Mouse (Mus musculus): ENCODE data around the gene Pth1r. TPM values are rescaled to one million over a fixed set of nuclear protein-coding genes. Genes with fewer than 3 reads are reported as not detected.
A peak's percentile ranks its signal among the peaks of the same experiment; 100 is the strongest.

The Pth1r gene
- polyA plus RNA-seq, 1 experiment from 2014 or later, result 97.8 TPM

GRCm38 (mm10) chr9:110778559-110778958 is 31.6 kb upstream of the Pth1r start:
- H3K4me3 ChIP-seq (ENCODE audit: low read depth, low read length), result no peak overlapping the region
- H3K4me1 ChIP-seq (ENCODE audit: insufficient read depth), result peaks cover 10% of the 10 kb centered on the region; the same call in 1 of the 2 replicates
- 0 out of 2 replicates have a peak, but pooled peaks have one; percentile 6 for TF ChIP-seq CTCF (IDR thresholded peaks at IDR 0.05; ENCODE audit: low read depth)
- H3K36me3 ChIP-seq (ENCODE audit: insufficient read depth), result no peaks in the 10 kb centered on the region
- DNase-seq (no peak), ATAC-seq (ENCODE audit: insufficient read depth) (no peak)
- no peak overlapping the region for H3K9ac ChIP-seq
- no peaks in the 10 kb centered on the region for H3K9me3 ChIP-seq (ENCODE audit: low read depth, low read length)
- 72% methylated on average over 7 of the region's 7 CpGs for WGBS
- H3K27ac ChIP-seq (ENCODE audit: low read depth), result no peak overlapping the region
- no peak overlapping the region for H3K4me2 ChIP-seq
- H3K27me3 ChIP-seq (ENCODE audit: insufficient read depth, low read length), result no peaks in the 10 kb centered on the region

DNA sequence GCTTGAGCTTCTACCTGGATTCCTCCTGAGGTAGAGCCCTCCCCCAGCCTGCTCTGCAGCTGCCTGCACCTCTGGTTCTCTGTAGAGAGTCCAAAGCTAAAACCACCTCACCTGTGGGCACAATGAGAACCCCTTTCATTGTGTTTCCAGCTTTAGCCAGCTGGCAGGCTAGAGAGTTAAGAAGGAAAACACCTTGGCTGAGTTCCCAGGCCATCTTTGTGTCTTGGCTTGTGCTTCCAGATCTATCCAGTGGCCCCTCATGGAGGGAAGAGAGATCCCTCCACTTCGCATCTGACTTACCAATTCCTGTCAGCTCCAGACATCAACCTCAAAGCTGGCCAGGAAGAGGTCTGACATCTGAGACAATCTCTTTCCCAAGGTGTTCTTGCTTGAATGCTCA is 31.2 kb upstream of the Pth1r start:
- H3K9ac ChIP-seq, result no peak overlapping the region
- H3K4me3 ChIP-seq (ENCODE audit: low read depth, low read length), result no peak overlapping the region
- peaks cover 10% of the 10 kb centered on the region; the same call in 1 of the 2 replicates for H3K4me1 ChIP-seq (ENCODE audit: insufficient read depth)
- peak; percentile 76 for DNase-seq
- TF ChIP-seq CTCF (IDR thresholded peaks at IDR 0.05; ENCODE audit: low read depth), result no peak
- H3K27me3 ChIP-seq (ENCODE audit: insufficient read depth, low read length), result no peaks in the 10 kb centered on the region
- no peaks in the 10 kb centered on the region for H3K36me3 ChIP-seq (ENCODE audit: insufficient read depth)
- no peaks in the 10 kb centered on the region for H3K9me3 ChIP-seq (ENCODE audit: low read depth, low read length)
- no peak overlapping the region for H3K4me2 ChIP-seq
- no peak for ATAC-seq (ENCODE audit: insufficient read depth)
- WGBS, result 55% methylated on average over 1 of the region's 1 CpGs
- H3K27ac ChIP-seq (ENCODE audit: low read depth), result no peak overlapping the region

DNA sequence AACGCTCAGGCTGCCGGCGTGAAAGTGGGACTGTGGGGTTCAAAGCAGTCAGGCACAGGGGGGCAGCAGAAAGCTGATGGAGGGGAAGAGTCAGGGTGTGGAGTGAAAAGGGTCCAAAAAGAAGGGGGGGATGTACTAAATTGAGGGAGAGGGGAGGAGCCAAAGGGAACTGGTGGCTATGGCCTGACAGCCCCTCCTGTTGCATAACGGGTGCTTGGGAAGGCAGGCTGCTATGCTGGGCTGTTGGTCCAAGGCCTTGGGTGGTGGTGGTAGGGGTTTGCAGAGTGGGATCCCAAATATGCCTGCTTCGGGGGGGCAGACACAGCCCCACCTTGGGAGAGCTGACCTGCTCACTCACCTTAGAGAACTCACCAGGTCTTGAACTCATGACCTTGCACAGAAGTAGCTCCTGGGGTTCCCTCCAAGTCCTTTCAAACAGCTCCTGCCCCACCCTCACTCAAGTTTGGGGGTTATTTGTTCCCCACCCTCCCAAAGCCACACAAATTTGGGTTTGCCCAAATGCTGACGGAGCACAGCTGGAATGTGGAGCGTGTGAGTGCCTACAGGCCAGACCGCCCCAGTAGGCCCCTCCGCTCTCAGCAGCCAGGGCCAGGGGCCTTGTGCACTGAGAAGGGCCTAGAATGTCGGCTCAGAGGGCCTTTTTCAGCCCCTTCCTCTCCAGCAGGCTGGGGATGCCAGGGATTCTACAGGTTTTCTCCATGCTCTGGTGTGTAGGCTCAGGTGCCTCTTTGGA is 28.5 kb upstream of the Pth1r start:
- H3K27me3 ChIP-seq (ENCODE audit: insufficient read depth, low read length), result no peaks in the 10 kb centered on the region
- H3K4me3 ChIP-seq (ENCODE audit: low read depth, low read length), result no peak overlapping the region
- WGBS, result 42% methylated on average over 10 of the region's 10 CpGs
- peak overlapping the region; percentile 49 for H3K4me2 ChIP-seq
- peak; percentile 72 for ATAC-seq (ENCODE audit: insufficient read depth)
- no peaks in the 10 kb centered on the region for H3K9me3 ChIP-seq (ENCODE audit: low read depth, low read length)
- peak overlapping the region; percentile 83 for H3K27ac ChIP-seq (ENCODE audit: low read depth)
- H3K36me3 ChIP-seq (ENCODE audit: insufficient read depth), result no peaks in the 10 kb centered on the region
- peak; percentile 79 for DNase-seq
- peaks cover 8% of the 10 kb centered on the region; the same call in 1 of the 2 replicates for H3K4me1 ChIP-seq (ENCODE audit: insufficient read depth)
- 0 out of 2 replicates have a peak, but pooled peaks have one; percentile 6 for TF ChIP-seq CTCF (IDR thresholded peaks at IDR 0.05; ENCODE audit: low read depth)
- H3K9ac ChIP-seq, result peak overlapping the region; percentile 35

DNA sequence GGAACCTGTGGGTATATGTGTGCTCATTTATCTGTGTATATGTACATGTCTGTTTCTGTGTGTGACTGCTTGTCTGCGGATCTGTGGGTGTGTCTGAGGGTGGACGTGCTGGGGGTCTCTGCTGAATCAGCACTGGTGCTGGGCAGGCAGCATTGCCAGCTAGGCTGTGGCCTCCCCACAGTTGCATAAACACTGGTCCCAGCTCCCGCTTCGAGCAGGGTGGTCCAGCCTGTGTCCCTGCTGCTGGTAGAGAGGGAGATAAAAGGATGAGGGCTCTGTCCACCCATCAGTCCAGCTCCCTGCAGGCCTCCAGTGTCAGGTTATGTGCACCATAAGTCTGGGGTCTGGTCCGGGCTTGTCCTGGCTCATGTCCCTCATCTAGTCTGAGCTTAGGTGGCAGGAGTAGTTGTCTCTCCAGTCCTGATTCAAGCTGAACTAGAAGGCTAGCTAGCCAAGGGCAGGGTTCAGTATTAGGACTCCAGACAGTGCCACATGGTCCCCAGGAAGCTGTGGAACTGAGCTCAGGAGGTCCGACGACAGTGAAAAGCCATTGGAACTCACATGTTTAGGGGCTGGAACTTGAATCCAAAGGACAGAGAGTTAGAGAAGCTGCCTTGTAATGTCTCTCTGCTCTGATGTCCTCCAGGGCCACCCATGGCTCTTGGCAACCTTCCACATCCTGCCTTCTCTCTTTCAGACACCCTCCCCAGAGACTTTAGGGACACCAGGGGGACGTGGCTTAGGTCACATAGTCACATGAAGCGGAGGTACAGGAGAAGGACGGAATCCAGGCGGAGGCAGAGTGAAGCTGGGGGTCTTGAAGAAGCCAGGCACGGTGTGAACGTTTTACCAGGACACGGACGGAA is 27.7 kb upstream of the Pth1r start:
- Histone ChIP-seq H3K9ac (no peak overlapping the region), H3K36me3 (ENCODE audit: insufficient read depth) (no peaks in the 10 kb centered on the region), H3K9me3 (ENCODE audit: low read depth, low read length) (no peaks in the 10 kb centered on the region), H3K27ac (ENCODE audit: low read depth) (peak overlapping the region; percentile 83), H3K27me3 (ENCODE audit: insufficient read depth, low read length) (no peaks in the 10 kb centered on the region), H3K4me1 (ENCODE audit: insufficient read depth) (peaks cover 8% of the 10 kb centered on the region; the same call in 1 of the 2 replicates), H3K4me3 (ENCODE audit: low read depth, low read length) (no peak overlapping the region), H3K4me2 (peak overlapping the region; percentile 49)
- WGBS, result 35% methylated on average over 15 of the region's 15 CpGs
- TF ChIP-seq CTCF (IDR thresholded peaks at IDR 0.05; ENCODE audit: low read depth), result no peak
- DNase-seq, result peak; percentile 92
- peak; percentile 85 for ATAC-seq (ENCODE audit: insufficient read depth)

DNA sequence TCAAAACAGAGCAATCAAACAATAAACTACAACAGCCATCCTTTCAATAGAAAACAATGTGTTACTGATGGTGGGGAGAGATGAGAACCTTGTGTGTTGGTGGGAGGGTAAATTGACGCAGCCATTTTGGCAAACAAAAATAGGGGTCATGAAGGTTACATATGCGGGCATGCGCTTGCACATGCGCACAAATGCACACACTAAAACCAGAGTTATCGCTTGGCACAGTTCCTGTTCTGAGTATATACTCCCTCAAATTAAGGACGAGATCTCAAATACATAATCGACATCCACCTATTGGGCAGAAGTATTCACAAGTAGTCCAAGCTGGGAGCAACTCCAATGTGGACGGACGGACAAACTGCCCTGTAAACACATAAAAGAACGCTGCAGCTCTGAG is 25.4 kb upstream of the Pth1r start:
- Histone ChIP-seq H3K27ac (ENCODE audit: low read depth) (no peak overlapping the region), H3K27me3 (ENCODE audit: insufficient read depth, low read length) (no peaks in the 10 kb centered on the region)
- WGBS, result 87% methylated on average over 10 of the region's 10 CpGs

DNA sequence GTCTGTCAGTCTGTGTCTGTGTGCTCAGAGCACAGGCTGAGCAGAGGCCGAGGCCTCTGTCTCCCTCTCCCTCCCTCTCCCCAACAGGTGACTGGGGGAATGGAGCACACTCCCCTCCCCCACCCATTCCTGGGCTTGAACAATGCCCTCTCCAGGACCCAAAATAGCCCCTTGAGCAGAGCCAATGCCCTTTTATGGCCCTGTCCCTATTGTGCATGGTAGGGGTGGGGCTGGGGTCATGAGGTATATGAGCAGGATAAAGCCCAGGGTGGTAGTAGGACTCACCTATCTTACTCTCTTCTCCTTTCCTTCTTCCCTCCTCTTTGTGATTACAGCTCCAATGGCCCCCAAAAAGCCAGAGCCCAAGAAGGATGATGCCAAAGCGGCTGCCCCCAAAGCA is 16.5 kb upstream of the Pth1r start:
- peaks cover 5% of the 10 kb centered on the region; the same call in 1 of the 2 replicates for H3K4me1 ChIP-seq (ENCODE audit: insufficient read depth)
- no peak for TF ChIP-seq CTCF (IDR thresholded peaks at IDR 0.05; ENCODE audit: low read depth)
- H3K27ac ChIP-seq (ENCODE audit: low read depth), result peak overlapping the region; percentile 16; the same call in 1 of the 2 replicates

More for the DNA sequence above, 25.4 kb upstream of the Pth1r start:
- no peak overlapping the region for H3K4me2 ChIP-seq
- ATAC-seq (ENCODE audit: insufficient read depth) (no peak), DNase-seq (no peak)
- H3K4me3 ChIP-seq (ENCODE audit: low read depth, low read length), result no peak overlapping the region
- no peak for TF ChIP-seq CTCF (IDR thresholded peaks at IDR 0.05; ENCODE audit: low read depth)
- peaks cover 8% of the 10 kb centered on the region; the same call in 1 of the 2 replicates for H3K4me1 ChIP-seq (ENCODE audit: insufficient read depth)
- H3K9me3 ChIP-seq (ENCODE audit: low read depth, low read length), result no peaks in the 10 kb centered on the region
- no peaks in the 10 kb centered on the region for H3K36me3 ChIP-seq (ENCODE audit: insufficient read depth)
- no peak overlapping the region for H3K9ac ChIP-seq

DNA sequence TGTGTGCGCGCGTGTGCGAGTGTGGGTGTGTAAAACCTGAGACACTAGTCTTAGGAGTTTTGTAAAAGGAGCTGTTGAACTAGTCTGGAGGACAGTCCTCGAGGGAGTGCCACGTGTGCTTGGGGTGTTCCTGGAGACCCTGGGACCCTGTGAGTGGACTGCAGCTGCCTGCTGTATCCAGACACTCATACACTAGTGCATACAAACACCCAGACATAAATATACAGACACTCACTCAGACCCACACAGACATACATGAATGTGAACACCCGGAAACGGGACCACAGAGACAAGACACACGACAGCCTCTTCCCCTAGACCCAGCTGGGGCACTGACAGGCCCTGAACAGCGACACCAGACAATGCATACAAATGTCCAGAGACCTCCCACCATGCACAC is 15.8 kb upstream of the Pth1r start:
- H3K9ac ChIP-seq, result no peak overlapping the region
- ATAC-seq (ENCODE audit: insufficient read depth), result peak; percentile 91
- no peak overlapping the region for H3K4me2 ChIP-seq
- no peaks in the 10 kb centered on the region for H3K27me3 ChIP-seq (ENCODE audit: insufficient read depth, low read length)
- peak overlapping the region; percentile 72 for H3K27ac ChIP-seq (ENCODE audit: low read depth)
- H3K36me3 ChIP-seq (ENCODE audit: insufficient read depth), result no peaks in the 10 kb centered on the region
- no peak for TF ChIP-seq CTCF (IDR thresholded peaks at IDR 0.05; ENCODE audit: low read depth)
- DNase-seq, result peak; percentile 89
- H3K9me3 ChIP-seq (ENCODE audit: low read depth, low read length), result no peaks in the 10 kb centered on the region
- H3K4me1 ChIP-seq (ENCODE audit: insufficient read depth), result peaks cover 5% of the 10 kb centered on the region; the same call in 1 of the 2 replicates
- WGBS, result 54% methylated on average over 10 of the region's 10 CpGs
- H3K4me3 ChIP-seq (ENCODE audit: low read depth, low read length), result no peak overlapping the region

More for the DNA sequence above, 16.5 kb upstream of the Pth1r start:
- DNase-seq (no peak), ATAC-seq (ENCODE audit: insufficient read depth) (no peak)
- 66% methylated on average over 2 of the region's 2 CpGs for WGBS
- H3K4me3 ChIP-seq (ENCODE audit: low read depth, low read length), result no peak overlapping the region
- H3K4me2 ChIP-seq, result no peak overlapping the region
- no peaks in the 10 kb centered on the region for H3K9me3 ChIP-seq (ENCODE audit: low read depth, low read length)
- no peaks in the 10 kb centered on the region for H3K36me3 ChIP-seq (ENCODE audit: insufficient read depth)
- no peaks in the 10 kb centered on the region for H3K27me3 ChIP-seq (ENCODE audit: insufficient read depth, low read length)
- no peak overlapping the region for H3K9ac ChIP-seq
